Mouse (Mus musculus) MEL-GATA-1-ER (cell line): ENCODE data around the gene Slc7a1.

Experiments
- DNase-seq: peaks from one replicate; pipeline ENCODE4 v3.0.0-alpha.2; 2012; ENCODE audit warnings: low read depth; ENCODE audit errors: extremely low read depth

Gene Slc7a1

GRCm38 (mm10) chr5:148369178-148369577 lies 30.5 kb downstream of the Slc7a1 start:
- no peak for DNase-seq

DNA sequence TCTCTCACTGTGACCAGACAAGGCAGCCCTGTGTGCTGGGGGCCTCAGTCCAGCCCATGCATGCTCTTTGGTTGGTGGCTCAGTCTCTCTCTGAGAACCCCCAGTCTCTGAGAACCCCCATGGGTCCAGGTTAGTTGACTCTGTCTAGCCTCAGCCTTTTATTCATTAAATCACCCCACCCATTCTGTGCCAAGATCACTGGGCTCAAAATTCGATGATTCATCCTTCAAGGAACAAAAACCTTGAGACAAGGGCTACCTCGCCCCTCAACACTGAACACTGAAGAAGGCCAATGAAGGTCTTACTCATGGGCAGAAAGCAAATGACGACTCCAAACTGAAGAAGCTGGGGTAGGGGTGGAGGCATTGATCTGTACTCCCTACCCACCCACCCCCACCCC lies 31.9 kb downstream of the Slc7a1 start:
- no peak for DNase-seq

- DNase-seq, result no peak
These were observed 33.2 kb downstream of the Slc7a1 start for GRCm38 (mm10) chr5:148366455-148366854.

DNA sequence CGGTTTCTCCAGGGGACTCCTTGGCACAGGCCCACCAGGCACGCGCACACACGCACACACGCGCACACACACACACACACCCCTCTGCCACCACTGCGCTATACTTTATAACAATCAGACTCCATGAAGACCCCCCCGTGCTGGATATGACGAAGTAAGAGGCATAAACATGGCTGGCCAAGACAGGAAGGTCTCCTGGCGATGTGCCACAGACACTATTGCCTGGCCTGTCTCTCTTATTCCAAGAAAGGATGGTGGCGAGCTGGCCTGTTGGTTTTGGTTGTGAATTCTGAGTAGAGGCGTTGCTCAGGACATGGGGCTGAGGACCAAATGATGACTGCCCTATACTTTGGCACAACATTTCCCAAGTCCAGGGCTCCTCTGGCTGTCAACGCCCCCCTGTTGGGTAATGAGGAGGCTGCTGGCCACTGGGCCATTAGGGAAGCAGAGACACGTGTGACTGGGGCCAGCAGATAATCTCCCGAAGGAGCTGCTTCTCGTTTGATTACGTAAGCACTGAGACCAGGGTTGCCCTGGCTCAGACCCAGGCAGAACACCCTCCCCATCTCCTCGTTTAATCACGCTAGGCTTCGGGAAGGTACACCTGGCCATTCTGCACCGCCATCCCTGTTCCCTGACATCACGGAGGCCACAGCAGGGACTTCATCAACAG lies 36.1 kb downstream of the Slc7a1 start:
- no peak for DNase-seq

DNA sequence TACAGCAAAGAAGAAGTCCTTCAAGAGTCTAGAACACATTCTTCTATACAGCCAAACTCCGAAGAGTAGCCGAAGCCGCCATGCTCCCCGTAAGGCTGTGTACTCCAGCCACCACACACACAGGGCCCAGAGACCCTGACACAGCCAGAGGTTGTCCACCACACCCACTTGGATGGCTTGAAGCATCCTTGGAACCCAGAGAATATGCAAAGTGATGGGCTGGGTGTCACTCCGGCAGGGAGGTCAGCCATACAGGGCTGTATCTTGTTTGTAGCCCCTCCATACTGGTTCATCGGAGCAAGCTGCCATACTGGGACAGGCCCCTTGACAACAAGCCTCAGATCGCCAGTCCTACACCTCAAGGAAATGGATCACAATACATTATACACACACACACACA lies 37.4 kb downstream of the Slc7a1 start:
- no peak for DNase-seq

DNA sequence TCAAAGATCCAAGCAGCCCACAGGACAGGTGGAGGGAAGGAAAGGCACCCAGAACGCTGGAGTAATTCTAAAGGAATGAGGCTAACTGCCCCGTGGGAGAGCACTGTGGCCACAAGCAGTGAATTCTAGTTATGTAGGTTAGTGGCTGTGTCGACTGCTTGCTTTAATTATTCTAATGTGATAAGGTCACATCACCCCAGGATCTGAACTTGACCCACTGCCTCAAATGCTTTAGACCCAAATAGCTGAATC lies 38.0 kb downstream of the Slc7a1 start:
- no peak for DNase-seq

DNA sequence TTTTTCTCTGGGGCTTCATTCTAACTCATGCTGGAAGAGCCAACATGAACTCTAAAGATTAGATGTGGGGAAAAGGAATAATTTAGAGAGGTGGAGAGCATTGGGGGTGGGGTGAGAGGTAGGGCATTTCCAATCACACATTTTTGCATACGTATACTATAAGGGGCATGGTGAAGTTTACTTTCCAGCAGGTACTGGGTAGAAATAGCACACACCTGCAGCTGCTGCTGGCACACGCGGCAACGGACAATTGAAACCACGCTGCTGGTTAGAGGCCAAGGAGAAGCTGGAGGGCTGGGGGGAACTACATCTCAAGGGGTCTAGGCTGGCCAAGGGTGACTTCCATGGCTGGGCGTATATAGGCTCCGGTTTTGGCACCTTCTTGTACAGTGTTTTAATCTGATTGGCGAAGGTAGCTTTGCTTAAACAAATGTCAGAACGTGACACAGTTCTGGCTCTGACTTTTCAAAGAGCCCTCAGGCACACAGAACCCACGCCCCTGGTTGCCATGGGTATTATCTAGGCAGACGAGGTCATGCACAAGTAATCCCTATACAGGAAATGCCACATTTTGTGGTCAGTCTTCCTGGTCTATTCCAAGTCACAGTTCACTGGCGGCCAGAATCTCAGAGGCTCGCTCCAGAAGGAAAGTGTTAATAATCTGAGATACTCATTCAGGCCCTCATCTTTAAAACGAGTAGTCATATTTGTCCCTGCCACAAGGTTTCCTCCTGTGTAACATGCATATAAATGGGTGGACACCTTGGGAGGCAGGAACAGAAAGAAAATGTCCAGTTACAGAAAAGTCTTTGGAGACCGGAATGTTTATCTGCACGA lies 38.6 kb downstream of the Slc7a1 start:
- no peak for DNase-seq

- DNase-seq, result no peak
These were observed 40.6 kb downstream of the Slc7a1 start for GRCm38 (mm10) chr5:148359131-148359530.

- DNase-seq, result no peak
These were observed 42.5 kb downstream of the Slc7a1 start for GRCm38 (mm10) chr5:148357168-148357567.

DNA sequence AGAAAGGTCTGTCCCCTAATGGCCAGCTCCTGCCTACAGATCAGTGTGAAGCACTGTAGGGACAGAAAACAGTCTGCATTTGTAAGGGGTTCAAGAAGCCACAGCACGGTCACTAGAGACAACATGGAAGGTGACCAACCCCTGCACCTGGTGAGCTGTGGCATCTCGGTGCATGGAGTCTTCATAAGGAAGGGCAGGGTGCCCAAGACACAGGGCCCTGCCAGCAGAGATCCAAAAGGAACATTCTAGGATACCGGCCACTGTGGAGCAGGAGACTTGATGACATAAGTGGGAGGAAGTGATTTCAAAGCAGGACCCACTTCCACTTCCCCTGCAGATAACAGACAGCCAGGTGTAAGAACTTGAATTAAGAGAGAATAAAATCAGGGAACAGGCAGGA lies 43.9 kb downstream of the Slc7a1 start:
- no peak for DNase-seq

- DNase-seq, result no peak
These were observed 45.2 kb downstream of the Slc7a1 start for GRCm38 (mm10) chr5:148354536-148354935.

DNA sequence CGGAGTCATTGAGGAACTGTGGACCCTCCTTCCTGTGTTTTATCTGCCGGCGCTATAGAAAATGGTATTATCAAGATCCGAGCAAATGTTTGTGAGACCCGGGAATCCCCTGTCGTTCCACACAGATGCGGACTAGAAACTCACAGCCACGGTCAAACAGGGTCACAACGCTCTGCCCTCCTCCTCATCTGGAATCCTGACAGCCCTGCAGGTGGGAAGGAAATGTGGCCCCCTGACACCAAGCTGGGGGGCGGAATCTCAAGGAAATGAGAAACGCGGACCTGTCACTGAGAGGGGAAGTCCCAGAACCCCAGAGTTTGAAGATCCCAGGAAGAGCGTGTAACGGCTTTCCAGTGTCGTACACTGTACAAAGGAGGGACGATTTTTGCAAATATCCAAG lies 46.3 kb downstream of the Slc7a1 start:
- DNase-seq, result no peak

DNA sequence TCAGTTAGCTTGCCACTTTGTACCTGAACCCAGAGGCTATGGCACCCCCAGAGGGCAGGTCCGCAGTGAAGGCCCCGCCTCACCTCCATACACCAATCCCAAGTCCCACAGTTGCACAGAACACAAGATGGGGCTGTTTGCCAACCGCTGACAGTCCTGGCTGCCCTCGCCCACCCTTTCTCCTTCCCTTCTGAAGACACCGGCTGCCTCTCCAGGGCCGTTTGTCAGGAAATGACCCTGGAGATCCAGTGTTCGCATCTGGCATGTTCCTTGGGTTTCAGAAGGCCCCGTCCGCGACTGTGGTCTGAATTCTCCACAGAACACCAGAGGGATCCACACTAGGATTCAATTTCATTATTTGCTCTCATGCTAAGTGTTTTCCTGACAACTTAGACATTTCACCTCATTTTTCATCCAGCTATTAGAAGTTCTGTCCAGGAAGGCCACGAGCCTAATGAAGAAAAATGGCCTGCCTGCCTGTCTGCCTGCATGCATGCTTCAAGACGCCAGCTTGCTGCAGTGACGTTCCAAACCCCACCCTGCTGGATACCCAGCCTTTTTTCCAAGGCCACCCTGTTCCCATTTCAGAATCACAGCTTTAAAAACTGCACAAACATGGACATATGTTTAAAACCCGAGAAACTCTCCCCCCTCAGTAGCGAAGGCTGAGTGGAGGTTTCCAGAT lies 50.2 kb downstream of the Slc7a1 start:
- DNase-seq, result no peak

- no peak for DNase-seq
These were observed 51.6 kb downstream of the Slc7a1 start for GRCm38 (mm10) chr5:148348153-148348552.

DNA sequence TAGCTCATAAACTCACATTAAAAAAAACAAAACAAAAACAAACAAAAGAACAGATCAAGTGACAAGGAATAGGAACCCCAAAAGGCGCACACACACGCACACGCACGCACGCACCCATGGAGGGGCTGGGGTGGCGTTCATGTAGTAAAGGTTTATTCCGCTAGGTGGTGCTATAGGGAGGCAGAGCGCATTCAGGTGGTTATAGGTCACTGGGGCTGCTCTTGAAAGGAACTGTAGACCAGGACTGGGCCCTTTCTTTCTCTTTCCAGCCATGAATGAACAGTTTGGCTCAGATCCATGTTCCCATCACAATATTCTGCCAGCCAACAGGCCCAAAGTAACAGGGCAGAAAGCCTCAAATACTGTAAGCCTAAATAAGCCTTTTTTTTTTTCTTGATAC lies 53.2 kb downstream of the Slc7a1 start:
- no peak for DNase-seq

GRCm38 (mm10) chr5:148344374-148344773 lies 55.3 kb downstream of the Slc7a1 start:
- DNase-seq, result no peak

GRCm38 (mm10) chr5:148342061-148342741 lies 57.5 kb downstream of the Slc7a1 start:
- DNase-seq, result no peak

GRCm38 (mm10) chr5:148339126-148339525 lies 60.6 kb downstream of the Slc7a1 start:
- DNase-seq, result no peak

- DNase-seq, result peak; percentile 22
These were observed 67.1 kb downstream of the Slc7a1 start for GRCm38 (mm10) chr5:148332622-148332974.

DNA sequence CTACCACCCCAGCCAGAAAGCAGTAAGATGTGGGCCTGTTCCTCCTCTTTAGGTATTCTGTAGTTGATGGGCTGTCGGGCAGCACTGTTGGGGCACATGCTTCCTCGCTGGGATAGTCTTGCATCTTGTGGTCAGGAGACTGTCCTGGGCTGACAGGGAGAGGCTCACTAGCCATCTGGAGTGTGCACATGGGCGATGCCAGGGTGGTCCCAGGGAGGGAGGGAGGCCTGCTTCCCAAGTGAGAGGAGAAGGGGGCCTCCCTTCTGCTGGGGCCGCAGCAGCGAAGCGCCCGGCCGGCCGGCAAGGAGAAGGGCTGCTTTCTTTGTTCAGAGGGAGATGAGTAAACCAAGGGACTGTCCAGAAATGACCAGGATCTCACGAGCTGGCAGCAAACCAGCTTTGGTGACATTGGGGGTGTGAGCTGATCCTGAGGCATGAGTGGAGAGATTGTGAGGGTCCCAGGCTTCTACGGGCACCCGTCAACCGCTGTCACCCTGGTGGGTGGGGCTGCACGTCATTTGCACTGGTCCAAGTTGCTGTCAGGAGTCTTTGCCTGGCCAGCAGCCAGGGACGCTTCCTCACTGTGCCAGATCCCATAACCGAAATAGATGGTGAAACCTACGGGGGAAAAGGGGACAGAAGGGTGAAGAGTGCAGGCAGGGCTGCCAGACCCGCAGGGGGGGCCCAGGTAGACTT lies 67.6 kb downstream of the Slc7a1 start:
- DNase-seq, result no peak

DNA sequence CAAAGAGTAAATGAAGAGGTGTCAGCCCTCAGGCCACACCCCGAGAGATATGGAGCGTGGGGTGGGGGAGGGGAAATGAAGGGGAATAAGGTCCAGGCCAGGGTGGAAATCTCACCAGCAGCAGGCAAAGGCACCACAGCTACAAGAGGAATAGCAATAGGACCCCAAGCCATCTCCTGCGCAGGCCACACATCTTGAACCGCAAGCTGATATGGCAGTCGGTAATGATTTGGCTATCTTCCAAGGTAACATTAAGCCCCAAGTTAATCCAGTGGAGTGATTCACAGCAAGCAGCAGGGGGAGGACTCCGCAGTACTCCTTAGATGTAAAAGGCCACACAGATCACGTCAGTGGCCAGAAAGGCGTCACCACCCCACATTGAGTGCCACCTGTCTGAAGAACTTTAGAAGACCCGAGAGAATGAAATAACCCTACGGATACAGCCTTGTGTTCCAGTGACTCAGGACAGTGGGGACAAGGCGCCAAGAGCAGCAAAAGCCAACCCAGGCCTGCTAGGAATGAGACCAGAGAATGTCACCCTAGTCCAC lies 68.4 kb downstream of the Slc7a1 start:
- DNase-seq, result no peak
